Mouse (Mus musculus): ENCODE data around the gene Dip2b.

- TF ChIP-seq POLR2A (IDR thresholded peaks at IDR 0.05; ENCODE audit: extremely low read depth, insufficient read depth, low read length): no peak
- TF ChIP-seq CTCF (IDR thresholded peaks at IDR 0.05; ENCODE audit: low read depth, low read length): no peak
These were observed 210.4 kb downstream of the Dip2b start for GRCm38 (mm10) chr15:100248665-100249433.
